Mouse (Mus musculus) neural tube, embryonic 12.5 days (tissue): ENCODE results near the gene Prkra. TPM values are rescaled to one million over a fixed set of nuclear protein-coding genes. Genes with fewer than 3 reads are reported as not detected.

Experiments used
- ATAC-seq: fragments of 200-750 bp; cut with Nextera tagmentation; 2 replicates; pipeline ENCODE4 v1.8.0; 2017; ENCODE audit warnings: low read depth, mild to moderate bottlenecking, moderate TSS enrichment, moderate library complexity; ENCODE audit not compliant: low FRiP score
- H3K27ac ChIP-seq: fragments of 300-500 bp; sonication (generic); 2 replicates; pipeline ENCODE4 v1.5.1; 2016
- H3K27me3 ChIP-seq: fragments of 300-500 bp; sonication (generic); replicated peaks from 2 replicates; pipeline ENCODE4 v1.6.1; 2016; ENCODE audit warnings: mild to moderate bottlenecking
- H3K36me3 ChIP-seq: fragments of 300-500 bp; sonication (generic); 2 replicates; pipeline ENCODE4 v1.6.1; 2016; ENCODE audit warnings: mild to moderate bottlenecking
- H3K4me1 ChIP-seq: fragments of 300-500 bp; sonication (generic); 2 replicates; pipeline ENCODE4 v1.6.1; 2016
- H3K4me2 ChIP-seq: fragments of 300-500 bp; sonication (generic); replicated peaks from 2 replicates; pipeline ENCODE4 v1.6.1; 2016; ENCODE audit warnings: mild to moderate bottlenecking
- H3K4me3 ChIP-seq: fragments of 300-500 bp; sonication (generic); 2 replicates; pipeline ENCODE4 v1.5.1; 2016
- H3K9ac ChIP-seq: fragments of 300-500 bp; sonication (generic); 2 replicates; pipeline ENCODE4 v1.6.1; 2016; ENCODE audit warnings: mild to moderate bottlenecking
- H3K9me3 ChIP-seq: fragments of 300-500 bp; sonication (generic); 2 replicates; pipeline ENCODE4 v1.6.1; 2016; ENCODE audit warnings: mild to moderate bottlenecking
- WGBS: fragments of 180-500 bp; shearing (Covaris S2); methylation state at CpG from one replicate; pipeline ENCODE4 v1.1.7; 2016; 5-methylcytosine and 5-hydroxymethylcytosine counted together
- polyA plus RNA-seq: library from polyadenylated mRNA; unstranded; fragments of >200 nt; fragmentation: Nextera tagmentation; extraction: Ambion mirVana; gene quantifications from 2 replicates; pipeline ENCODE4 v1.2.1, GENCODE M21; 2016

Gene Prkra
- polyA plus RNA-seq, 1 experiment from 2014 or later = 87.4 TPM

DNA sequence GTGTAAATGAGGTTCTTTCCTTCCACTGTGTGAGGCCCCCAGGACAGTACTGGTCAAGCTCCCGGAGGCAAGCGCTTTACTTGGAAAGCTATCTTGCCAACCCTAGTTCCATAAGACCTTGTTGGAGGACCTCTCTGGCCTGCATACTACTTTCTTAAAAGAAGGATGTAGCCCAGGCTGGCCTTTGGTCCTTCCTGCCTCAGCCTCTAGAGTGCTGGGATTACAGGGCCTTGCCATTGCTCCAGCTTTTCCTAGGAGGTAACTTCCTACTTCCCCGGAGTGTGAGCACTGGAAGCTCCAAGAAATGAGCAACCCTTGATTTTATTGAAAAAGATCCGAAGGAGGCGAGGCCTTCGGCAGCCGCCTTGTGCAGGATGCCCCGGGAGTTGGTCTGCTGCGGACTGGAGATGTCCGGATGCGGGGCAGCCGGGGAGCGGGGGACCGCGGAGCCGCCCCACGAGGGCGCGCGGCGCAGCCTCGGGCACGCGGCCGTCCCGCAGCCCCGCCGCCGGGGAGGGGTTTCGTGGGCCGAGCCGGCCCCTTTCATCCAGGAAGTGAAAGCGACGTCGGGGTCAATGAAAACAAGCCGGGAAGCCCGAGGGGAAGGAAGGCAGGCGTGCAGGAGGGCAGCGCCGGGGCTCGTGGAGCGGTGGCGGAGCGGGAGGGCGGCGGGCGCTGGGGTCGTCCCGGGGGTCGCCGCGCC, 27.1 kb upstream of the Prkra start, which contains the start of gene Plekha3:
TSS of gene Plekha3 (plus strand) at position 557 of the 703 bp plus-strand sequence.
- Histone ChIP-seq H3K27me3 (no peaks in the 10 kb centered on the region), H3K9ac (peak within 1 kb of the TSS; percentile 86), H3K4me3 (peak within 1 kb of the TSS; percentile 87), H3K36me3 (no peaks in the 10 kb centered on the region), H3K9me3 (no peaks in the 10 kb centered on the region), H3K4me1 (peaks cover 24% of the 10 kb centered on the region), H3K4me2 (peak within 1 kb of the TSS; percentile 83), H3K27ac (peak within 1 kb of the TSS; percentile 62)
- 5% methylated on average over 50 of the region's 52 CpGs for WGBS
- peak; percentile 57 for ATAC-seq

DNA sequence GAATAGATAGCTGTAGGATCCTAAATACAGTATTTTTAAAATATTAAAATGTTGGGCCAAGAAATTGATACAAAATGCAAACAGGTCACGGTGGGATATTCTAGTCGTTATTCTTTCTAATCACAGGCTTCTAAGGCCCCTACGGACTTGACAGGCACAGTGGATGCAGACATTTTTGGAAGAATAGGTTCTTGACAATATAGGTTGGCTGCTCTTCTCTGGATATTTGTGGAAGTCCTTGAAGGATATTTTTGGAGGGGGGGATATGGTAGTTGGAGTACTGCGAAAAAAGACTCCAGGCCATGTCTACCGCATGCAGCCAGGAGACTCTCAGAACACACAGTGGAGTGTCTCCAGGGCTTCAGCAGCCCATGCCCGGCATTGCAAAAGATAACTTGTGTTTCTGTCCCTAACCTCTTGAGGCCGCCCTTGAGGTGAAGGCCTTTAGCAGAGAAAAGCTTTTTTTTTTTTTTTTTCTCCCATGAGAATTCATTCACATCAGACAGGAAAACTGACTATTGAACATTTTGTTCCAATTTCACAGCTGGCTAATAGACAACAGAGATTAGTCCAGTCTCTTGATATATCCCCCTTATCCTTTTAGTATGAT, 25.8 kb upstream of the Prkra start:
- Histone ChIP-seq H3K27me3 (no peaks in the 10 kb centered on the region), H3K36me3 (no peaks in the 10 kb centered on the region), H3K9me3 (no peaks in the 10 kb centered on the region), H3K27ac (no peak overlapping the region), H3K4me3 (no peak overlapping the region), H3K4me1 (peaks cover 24% of the 10 kb centered on the region), H3K9ac (no peak overlapping the region), H3K4me2 (peak overlapping the region; percentile 66)
- 41% methylated on average over 7 of the region's 7 CpGs for WGBS
- ATAC-seq = no peak

DNA sequence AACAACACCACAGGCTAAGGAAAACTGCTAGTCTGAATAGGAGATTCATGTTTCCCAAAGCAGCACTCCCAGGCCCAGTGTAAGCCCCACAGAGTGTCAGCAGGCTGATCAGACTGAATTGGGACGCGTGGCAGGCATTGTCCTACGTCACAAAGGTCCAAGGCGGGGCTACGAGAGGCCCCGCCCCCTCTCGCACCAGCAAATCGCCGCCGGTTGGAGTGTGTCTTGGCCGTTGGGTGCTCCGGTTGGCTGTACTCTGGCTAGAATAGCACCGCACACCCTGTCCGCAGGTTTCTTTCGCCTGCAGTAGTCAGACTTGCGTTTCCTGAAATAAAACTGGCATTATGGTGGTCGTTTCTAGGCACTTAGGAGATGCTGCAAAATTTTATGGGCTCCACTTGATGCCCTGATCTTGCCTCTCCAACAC, 25.2 kb upstream of the Prkra start, which contains the start of gene Fkbp7:
TSS of gene Fkbp7 (minus strand) at position 151 of the 427 bp plus-strand sequence.
- Histone ChIP-seq H3K9ac (peak within 1 kb of the TSS; percentile 50), H3K4me3 (peak within 1 kb of the TSS; percentile 39), H3K4me2 (peak within 1 kb of the TSS; percentile 66), H3K27ac (peak within 1 kb of the TSS; percentile 9; the same call in 1 of the 2 replicates), H3K27me3 (no peaks in the 10 kb centered on the region), H3K36me3 (no peaks in the 10 kb centered on the region), H3K4me1 (peaks cover 24% of the 10 kb centered on the region), H3K9me3 (no peaks in the 10 kb centered on the region)
- peak; percentile 95 for ATAC-seq
- under 1% methylated on average over 17 of the region's 17 CpGs for WGBS

DNA sequence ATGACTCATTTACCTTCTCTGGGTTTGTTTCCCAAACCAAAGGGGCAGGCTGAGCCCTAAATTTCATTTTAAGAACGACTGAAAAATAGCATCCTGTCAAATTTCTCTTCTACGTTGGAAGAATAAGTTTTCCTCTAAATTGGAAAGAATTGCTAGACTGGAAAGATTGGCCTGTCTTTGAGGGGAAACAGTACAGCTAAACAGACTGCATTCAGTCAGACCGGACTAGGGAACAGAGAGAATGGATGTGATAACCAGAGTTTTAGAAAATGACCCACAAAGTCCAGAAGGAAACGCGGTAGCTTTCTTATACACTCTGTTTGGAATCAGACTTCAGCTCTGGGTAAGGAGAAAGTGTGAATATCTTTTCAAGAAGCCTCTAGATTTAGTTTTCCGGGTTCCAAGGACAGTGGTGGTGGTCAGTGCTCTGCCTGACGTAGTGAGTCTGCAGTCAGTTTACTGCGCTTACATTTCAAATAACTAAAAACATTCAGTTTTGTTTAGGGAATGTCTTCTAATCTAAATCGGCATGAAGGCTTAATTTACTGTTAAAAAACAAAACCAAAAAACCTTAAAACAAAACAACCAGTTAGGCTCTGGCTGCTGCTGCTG, 24.4 kb upstream of the Prkra start:
- Histone ChIP-seq H3K9me3 (no peaks in the 10 kb centered on the region), H3K27me3 (no peaks in the 10 kb centered on the region), H3K27ac (no peak overlapping the region), H3K4me3 (peak overlapping the region; percentile 39), H3K4me1 (peaks cover 24% of the 10 kb centered on the region), H3K9ac (peak overlapping the region; percentile 50), H3K36me3 (no peaks in the 10 kb centered on the region; the same call in 1 of the 2 replicates), H3K4me2 (peak overlapping the region; percentile 66)
- no peak for ATAC-seq
- 46% methylated on average over 9 of the region's 9 CpGs for WGBS

DNA sequence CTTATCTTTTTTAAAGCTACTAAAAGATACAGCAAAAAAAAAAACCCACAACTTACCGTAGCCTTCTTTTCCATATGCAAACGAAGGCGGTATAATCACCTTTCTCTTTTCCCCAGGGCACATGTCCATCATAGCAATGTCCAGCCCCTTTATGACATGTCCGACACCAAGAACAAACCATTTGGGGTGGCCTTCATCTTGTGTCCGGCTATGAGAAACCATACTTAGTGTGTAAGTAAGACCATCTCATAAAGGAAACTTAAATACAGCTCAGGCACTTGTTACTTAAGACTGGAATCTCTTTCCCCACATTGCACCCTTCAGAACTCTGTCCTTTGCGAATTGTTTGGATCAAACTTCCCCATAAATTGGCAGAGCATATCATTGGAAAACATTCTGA, 23.8 kb upstream of the Prkra start:
- peak overlapping the region; percentile 66 for H3K4me2 ChIP-seq

DNA sequence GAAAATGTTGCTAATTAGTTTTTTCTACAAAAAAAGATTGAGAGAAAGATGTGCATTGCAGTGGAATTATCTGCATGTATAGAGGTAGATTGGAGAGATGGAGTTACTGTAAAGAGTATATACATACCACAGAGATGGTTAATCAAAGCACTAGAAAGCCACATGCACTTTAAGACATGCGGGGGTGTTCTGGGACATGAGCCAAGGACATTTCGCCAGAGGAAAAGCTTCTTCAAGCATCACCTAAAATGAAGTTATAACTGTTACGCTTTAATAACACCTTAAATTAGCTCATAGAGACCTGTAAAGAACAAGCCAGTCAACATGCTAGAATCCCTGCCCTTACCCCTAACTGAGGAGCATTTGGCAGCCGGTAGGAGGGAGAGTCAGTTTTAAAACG, 19.4 kb upstream of the Prkra start:
- Histone ChIP-seq H3K27me3 (no peaks in the 10 kb centered on the region), H3K9me3 (no peaks in the 10 kb centered on the region), H3K9ac (no peak overlapping the region), H3K27ac (no peak overlapping the region), H3K36me3 (peaks cover 17% of the 10 kb centered on the region), H3K4me3 (no peak overlapping the region), H3K4me2 (no peak overlapping the region), H3K4me1 (peaks cover 7% of the 10 kb centered on the region; the same call in 1 of the 2 replicates)
- 86% methylated on average over 5 of the region's 5 CpGs for WGBS
- no peak for ATAC-seq

More for the DNA sequence above, 23.8 kb upstream of the Prkra start:
- WGBS = 86% methylated on average over 6 of the region's 6 CpGs
- no peak for ATAC-seq
- no peak overlapping the region for H3K9ac ChIP-seq
- H3K9me3 ChIP-seq = no peaks in the 10 kb centered on the region
- H3K27me3 ChIP-seq = no peaks in the 10 kb centered on the region
- H3K4me1 ChIP-seq = peaks cover 21% of the 10 kb centered on the region
- peak overlapping the region; percentile 39; the same call in 1 of the 2 replicates for H3K4me3 ChIP-seq
- H3K36me3 ChIP-seq = no peaks in the 10 kb centered on the region; the same call in 1 of the 2 replicates
- no peak overlapping the region for H3K27ac ChIP-seq

DNA sequence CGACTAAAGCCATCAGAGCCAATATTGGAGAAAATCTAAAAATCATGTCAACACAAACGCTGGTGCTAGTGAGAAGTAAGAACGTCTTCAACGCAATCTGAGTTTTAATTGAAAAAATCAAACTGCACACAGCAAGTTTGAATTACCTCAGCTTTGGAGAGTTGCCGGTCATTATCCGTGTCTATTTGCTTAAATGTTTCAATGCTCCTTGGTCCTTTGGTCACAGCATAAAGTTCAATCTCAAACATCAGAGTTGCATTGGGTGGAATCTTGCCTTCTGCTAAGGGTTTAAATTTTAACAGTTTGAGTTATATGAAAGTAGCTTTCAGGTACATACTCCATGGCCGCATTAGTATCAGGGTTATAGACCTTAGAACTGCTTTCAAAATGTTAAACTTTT, 17.7 kb upstream of the Prkra start:
- Histone ChIP-seq H3K4me1 (no peaks in the 10 kb centered on the region), H3K4me2 (no peak overlapping the region), H3K9me3 (no peaks in the 10 kb centered on the region), H3K36me3 (peaks cover 17% of the 10 kb centered on the region), H3K27me3 (no peaks in the 10 kb centered on the region), H3K27ac (no peak overlapping the region), H3K4me3 (no peak overlapping the region), H3K9ac (no peak overlapping the region)
- ATAC-seq = no peak
- WGBS = 95% methylated on average over 7 of the region's 7 CpGs

DNA sequence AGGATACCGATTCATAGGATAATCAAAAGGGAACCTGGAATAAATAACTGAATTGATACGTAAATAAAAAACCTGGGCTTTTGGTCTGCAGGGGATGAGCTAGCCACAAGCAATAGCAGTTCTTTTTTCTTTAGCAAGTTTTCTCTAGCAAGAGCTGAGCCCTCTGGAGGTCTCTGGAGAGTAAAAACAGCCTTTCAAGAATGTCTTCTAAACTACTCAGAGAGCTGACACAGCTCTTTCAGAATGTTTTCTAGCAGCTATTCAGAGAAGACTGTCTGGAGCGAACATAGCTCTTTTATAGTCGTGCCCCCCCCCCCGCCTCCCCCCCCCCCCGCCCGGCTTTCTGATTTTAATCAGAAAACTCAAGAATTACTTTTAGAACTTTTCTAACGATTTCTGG, 11.6 kb upstream of the Prkra start:
- H3K36me3 ChIP-seq = peaks cover 8% of the 10 kb centered on the region
- no peak overlapping the region for H3K27ac ChIP-seq
- no peak overlapping the region for H3K9ac ChIP-seq
- no peaks in the 10 kb centered on the region for H3K27me3 ChIP-seq
- no peak for ATAC-seq
- H3K9me3 ChIP-seq = no peaks in the 10 kb centered on the region
- H3K4me2 ChIP-seq = no peak overlapping the region
- no peaks in the 10 kb centered on the region for H3K4me1 ChIP-seq
- no peak overlapping the region for H3K4me3 ChIP-seq
- WGBS = 55% methylated on average over 7 of the region's 8 CpGs

DNA sequence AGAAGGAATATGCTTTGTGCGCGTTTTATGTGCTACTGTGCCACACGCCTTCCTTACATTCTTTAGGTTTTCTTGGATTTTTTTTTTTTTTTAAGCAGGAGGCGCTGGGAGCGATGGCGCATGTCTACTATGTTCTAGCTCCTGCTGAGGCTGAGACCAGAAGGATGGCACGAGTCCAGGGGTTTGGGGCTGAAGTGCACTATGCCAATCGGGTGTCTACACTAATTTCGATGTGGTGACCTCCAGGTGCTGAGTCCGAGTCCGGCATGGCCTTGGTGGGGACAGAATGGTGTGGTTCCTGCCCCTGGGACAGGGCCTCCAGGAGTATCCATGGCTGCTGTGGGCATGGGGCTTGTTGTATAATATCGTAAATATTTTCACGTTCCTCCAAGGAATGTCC, 10.7 kb upstream of the Prkra start:
- 82% methylated on average over 13 of the region's 13 CpGs for WGBS
- no peaks in the 10 kb centered on the region for H3K9me3 ChIP-seq
- no peak for ATAC-seq
- H3K27ac ChIP-seq = no peak overlapping the region
- H3K9ac ChIP-seq = no peak overlapping the region
- H3K27me3 ChIP-seq = no peaks in the 10 kb centered on the region
- H3K4me2 ChIP-seq = no peak overlapping the region
- H3K4me1 ChIP-seq = no peaks in the 10 kb centered on the region
- H3K4me3 ChIP-seq = no peak overlapping the region
- no peaks in the 10 kb centered on the region for H3K36me3 ChIP-seq

DNA sequence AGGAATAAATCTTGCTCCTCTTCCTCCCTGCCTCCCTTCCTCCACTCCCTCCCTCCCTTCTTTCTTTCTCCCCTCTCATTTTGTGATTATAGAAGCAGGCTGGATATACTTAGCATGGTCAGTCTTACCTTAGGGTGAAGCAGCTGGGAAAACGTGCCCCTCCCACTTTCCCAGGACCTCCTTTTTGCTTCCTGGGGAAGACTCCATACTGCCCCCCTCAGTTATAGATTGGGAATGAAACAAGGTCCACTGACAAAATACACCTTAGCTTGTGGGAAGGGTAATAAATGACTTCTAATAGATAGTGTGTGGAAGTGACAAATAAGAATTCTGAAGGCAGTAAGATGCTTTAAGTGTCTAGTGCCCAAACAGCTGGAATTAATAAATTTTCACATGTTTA, 8.2 kb upstream of the Prkra start:
- Histone ChIP-seq H3K4me2 (no peak overlapping the region), H3K4me3 (no peak overlapping the region), H3K9ac (no peak overlapping the region), H3K27ac (no peak overlapping the region), H3K36me3 (no peaks in the 10 kb centered on the region), H3K9me3 (no peaks in the 10 kb centered on the region), H3K27me3 (no peaks in the 10 kb centered on the region), H3K4me1 (no peaks in the 10 kb centered on the region)
- whole genome bisulfite sequencing = 21% methylated on average over 1 of the region's 1 CpGs
- no peak; the same call in 1 of the 2 replicates for ATAC-seq

DNA sequence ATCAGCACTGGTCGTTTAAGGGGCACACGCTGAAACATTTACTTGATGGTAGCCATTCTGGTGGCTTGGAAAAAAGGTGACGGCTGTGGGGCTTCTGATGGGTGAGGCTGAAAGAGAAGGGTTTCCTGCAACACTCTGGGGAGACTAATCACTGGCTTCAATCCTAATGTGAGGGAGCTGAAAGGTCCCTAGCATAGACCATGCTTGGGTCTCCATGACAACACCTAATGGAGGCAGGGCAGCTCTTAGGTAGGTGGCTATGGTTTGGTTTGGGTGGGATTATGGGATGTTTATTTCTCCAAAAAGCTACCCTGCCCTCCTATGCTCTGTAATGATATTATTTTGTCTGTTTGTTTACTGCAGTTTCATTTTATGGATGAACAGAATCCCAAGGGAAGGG, 7.6 kb upstream of the Prkra start:
- no peaks in the 10 kb centered on the region for H3K9me3 ChIP-seq
- no peak overlapping the region for H3K27ac ChIP-seq
- no peaks in the 10 kb centered on the region for H3K4me1 ChIP-seq
- H3K27me3 ChIP-seq = no peaks in the 10 kb centered on the region
- no peak overlapping the region for H3K4me3 ChIP-seq
- 77% methylated on average over 3 of the region's 3 CpGs for WGBS
- H3K4me2 ChIP-seq = no peak overlapping the region
- no peak overlapping the region for H3K9ac ChIP-seq
- H3K36me3 ChIP-seq = no peaks in the 10 kb centered on the region
- no peak for ATAC-seq

DNA sequence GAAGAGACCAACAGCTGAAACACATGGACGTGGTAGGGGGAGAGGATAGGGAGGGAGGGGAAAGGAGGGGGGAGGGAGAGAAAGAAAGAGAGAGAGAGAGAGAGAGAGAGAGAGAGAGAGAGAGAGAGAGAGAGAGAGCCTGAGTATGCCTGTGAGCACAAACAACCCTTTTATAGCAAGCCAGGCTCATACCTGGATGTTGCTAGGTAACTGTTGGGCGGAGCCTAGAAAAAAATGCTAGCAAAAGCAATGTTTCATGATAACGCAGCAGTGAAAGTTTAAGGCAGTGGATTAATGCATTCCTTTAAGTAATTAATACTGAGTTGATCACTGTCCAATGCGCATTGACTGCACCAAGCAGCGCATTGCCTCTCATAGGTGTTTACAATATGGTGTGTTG, 6.8 kb upstream of the Prkra start:
- no peaks in the 10 kb centered on the region for H3K4me1 ChIP-seq
- no peak overlapping the region for H3K4me2 ChIP-seq
- no peaks in the 10 kb centered on the region for H3K27me3 ChIP-seq
- H3K36me3 ChIP-seq = no peaks in the 10 kb centered on the region
- no peaks in the 10 kb centered on the region for H3K9me3 ChIP-seq
- no peak overlapping the region for H3K27ac ChIP-seq
- H3K4me3 ChIP-seq = no peak overlapping the region
- H3K9ac ChIP-seq = no peak overlapping the region
- ATAC-seq = no peak
- 81% methylated on average over 5 of the region's 5 CpGs for WGBS
